Mouse (Mus musculus) cortical plate, adult 2 months (tissue): Measurements from ENCODE around the gene Tmco4. TPM values are rescaled to one million over a fixed set of nuclear protein-coding genes. Genes with fewer than 3 reads are reported as not detected.

Source experiments
- H3K27ac ChIP-seq: fragments of 200-500 bp; 2 replicates; pipeline ENCODE4 v1.5.1; 2012; ENCODE audit warnings: low read length, control low read depth, inconsistent platforms; ENCODE audit not compliant: insufficient read depth
- H3K4me1 ChIP-seq: fragments of 200-500 bp; 2 replicates; pipeline ENCODE4 v1.6.1; 2011; ENCODE audit warnings: low read length; ENCODE audit not compliant: control insufficient read depth, insufficient read depth
- H3K4me3 ChIP-seq: fragments of 200-500 bp; 2 replicates; pipeline ENCODE4 v1.5.1; 2011; ENCODE audit warnings: mild to moderate bottlenecking, low read length, control low read depth; ENCODE audit not compliant: insufficient read depth
- CTCF ChIP-seq: fragments of 200-500 bp; IDR thresholded peaks from 2 replicates; pipeline ENCODE4 v1.5.1; 2011; ENCODE audit warnings: mild to moderate bottlenecking, control low read depth, low read length; ENCODE audit not compliant: insufficient read depth; ENCODE audit errors: extremely low read depth
- POLR2A ChIP-seq: fragments of 200-500 bp; IDR thresholded peaks from 2 replicates; pipeline ENCODE4 v1.6.1; 2011; ENCODE audit warnings: mild to moderate bottlenecking, low read length, control low read depth; ENCODE audit not compliant: insufficient read depth; ENCODE audit errors: extremely low read depth
- polyA plus RNA-seq: library from polyadenylated mRNA; depleted of rRNA; stranded (reverse); fragments of >200 nt; gene quantifications from 2 replicates; pipeline ENCODE4 v1.2.3, GENCODE M21; 2012; rRNA removed

The Tmco4 gene
- polyA plus RNA-seq, 1 experiment: 3.4 TPM

- TF ChIP-seq CTCF (no peak), POLR2A (no peak)
- no peaks in the 10 kb centered on the region for H3K4me1 ChIP-seq
- H3K27ac ChIP-seq: no peak overlapping the region
- H3K4me3 ChIP-seq: peak overlapping the region; percentile 39
These were observed 119.0 kb downstream of the Tmco4 start for GRCm38 (mm10) chr4:139091478-139092355.

DNA sequence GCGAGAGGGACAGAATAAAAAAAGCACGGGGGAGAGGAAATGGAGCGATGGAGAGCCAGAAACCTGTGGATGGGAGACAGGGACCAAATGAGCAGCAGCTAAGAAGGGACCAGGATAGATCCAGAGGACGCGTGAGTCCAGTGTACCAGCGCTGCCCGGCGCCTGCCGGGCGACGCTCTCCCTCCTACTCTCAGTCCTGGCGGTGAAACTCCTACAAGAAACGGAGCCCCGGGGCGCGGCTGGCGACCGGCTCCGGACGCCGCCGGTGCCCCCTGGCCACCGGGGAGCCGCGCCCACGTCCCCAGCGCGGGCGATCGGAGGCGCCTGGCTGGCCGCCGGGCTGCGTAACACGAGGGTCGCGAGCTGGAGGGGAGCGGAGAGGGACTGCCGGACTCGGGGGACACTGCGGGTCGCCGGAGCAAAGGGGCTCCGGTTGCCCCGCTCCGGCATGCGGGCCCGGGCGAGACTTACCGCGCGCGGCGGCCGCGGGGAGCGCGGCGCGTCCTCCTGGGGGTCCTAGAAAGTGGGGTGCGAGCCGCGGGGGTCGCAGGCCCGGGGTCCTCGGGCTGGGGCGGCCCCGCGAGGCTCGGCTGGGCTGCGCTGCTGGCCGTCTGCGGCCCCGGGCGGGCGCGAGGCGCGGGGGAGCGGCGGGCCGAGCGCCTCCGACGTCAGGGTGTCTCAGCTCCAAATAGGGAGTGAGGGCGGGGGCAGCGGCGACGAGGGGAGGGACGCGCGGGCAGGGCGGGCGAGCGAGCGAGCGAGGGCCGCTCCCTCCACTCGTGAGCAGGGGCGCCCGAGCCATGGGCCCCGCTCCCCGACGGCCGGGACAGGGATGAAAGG, 119.9 kb downstream of the Tmco4 start, which contains the start of gene Nbl1:
Gene Nbl1 (minus strand): TSS at position 638 of the 840 bp plus-strand sequence.
- peak within 1 kb of the TSS; percentile 39 for H3K4me3 ChIP-seq
- H3K27ac ChIP-seq: 0 out of 2 replicates have a peak within 1 kb of the TSS, but pooled peaks have one; percentile 22
- TF ChIP-seq CTCF: no peak
- TF ChIP-seq POLR2A: no peak
- no peaks in the 10 kb centered on the region for H3K4me1 ChIP-seq

DNA sequence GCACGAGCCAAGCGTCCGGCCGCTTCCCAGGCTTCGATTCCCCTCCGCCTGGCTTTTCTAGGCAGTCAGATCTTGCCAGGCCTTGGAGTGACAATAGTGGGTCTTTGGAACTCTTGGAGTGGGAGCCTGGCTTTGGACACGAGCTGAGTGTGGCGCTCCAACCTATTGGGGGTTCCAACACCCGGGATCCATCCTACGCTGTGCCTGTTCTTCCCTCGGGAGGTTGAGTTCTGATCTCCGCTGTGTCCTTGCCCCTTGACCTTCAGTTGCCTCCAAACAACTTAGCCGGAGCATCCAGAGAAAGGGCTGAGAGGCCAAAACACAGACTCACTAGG, 120.5 kb downstream of the Tmco4 start:
- no peak for TF ChIP-seq CTCF
- no peaks in the 10 kb centered on the region for H3K4me1 ChIP-seq
- H3K27ac ChIP-seq: no peak overlapping the region
- 0 out of 2 replicates have a peak overlapping the region, but pooled peaks have one; percentile 39 for H3K4me3 ChIP-seq

GRCm38 (mm10) chr4:139095406-139095805, 122.7 kb downstream of the Tmco4 start:
- no peak overlapping the region for H3K27ac ChIP-seq
- no peaks in the 10 kb centered on the region for H3K4me1 ChIP-seq
- TF ChIP-seq CTCF (no peak), POLR2A (no peak)
- H3K4me3 ChIP-seq: no peak overlapping the region

DNA sequence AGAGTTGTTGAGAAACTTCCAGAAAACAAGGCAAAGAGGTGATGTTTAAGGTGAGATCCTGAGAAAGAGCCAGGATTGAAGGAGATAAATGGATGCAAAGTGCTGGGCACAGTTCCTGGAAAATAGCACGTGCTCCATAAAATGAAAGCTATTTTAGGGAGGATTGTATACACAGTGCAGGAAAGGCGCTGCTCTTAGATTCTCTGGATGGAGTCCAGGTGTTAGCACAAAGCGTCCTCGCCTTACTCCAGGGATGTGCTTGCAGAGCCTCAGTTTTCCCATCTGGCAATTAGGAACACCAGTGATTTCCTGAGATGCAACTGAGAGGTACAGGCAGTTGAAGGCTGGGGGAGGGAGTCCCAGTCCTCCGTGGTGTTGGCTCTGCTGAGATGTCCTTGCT, 123.5 kb downstream of the Tmco4 start:
- TF ChIP-seq CTCF (no peak), POLR2A (no peak)
- H3K4me1 ChIP-seq: no peaks in the 10 kb centered on the region
- no peak overlapping the region for H3K27ac ChIP-seq
- H3K4me3 ChIP-seq: no peak overlapping the region

DNA sequence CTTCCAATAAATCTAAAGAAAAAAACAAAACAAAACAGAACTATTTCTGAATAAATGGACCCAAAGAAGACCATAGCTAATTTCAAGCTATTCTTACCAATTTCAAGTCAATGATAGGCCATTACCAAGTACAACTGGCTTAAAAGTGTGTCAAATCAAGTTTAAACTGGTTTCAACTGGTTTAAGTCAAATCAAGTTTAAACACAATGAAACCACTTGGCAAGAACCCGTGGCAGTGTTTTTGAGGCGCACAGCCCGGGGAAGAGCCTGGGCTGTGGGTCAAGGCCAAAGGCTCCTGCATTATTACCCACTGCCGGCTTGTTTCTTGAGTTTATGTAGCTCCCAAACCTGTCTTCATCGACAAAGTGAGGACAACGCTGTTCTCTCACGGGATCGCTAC, 127.6 kb downstream of the Tmco4 start:
- H3K4me3 ChIP-seq: no peak overlapping the region
- H3K27ac ChIP-seq: no peak overlapping the region
- H3K4me1 ChIP-seq: no peaks in the 10 kb centered on the region
- no peak for TF ChIP-seq CTCF
- no peak for TF ChIP-seq POLR2A

DNA sequence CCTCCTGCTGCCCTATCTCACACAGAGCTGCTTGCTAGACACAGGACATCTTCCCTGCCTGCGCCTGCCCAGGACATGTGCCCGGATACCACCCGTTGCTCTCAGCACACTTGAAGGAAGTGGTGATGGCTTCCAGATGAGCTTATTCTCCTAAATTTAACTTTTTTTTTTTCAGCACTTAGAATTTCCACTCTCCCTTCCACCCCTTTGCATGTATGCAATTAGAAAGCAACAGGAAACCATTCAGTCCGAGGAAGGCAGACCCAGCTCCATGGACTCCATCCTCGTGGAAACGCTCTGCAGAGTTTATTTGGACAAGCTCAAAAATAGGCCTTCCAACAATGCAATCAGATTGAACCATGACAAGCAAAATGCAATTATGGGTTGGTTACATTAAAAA, 128.9 kb downstream of the Tmco4 start:
- Histone ChIP-seq H3K27ac (no peak overlapping the region), H3K4me1 (no peaks in the 10 kb centered on the region), H3K4me3 (no peak overlapping the region)
- TF ChIP-seq CTCF: no peak
- TF ChIP-seq POLR2A: no peak

DNA sequence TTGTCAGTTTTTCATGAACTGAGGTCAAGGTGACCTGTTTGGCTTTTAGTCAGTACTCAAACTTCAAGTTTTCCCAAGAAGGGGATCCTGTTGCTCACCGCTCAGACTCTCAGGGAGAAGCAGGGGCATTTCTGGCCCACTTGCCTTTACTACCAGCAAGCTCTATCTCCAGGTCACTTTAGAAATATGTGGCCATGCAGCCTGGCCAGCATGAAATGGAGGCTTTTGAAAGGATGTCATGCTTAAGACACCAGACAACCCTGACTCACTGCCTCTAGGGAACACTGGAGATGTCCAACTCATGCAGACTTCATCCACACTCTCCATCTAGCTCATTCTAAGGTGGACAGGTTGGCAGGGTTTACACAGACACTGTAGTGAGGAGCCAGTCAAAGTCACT, 132.8 kb downstream of the Tmco4 start:
- no peak overlapping the region for H3K4me3 ChIP-seq
- peaks cover 2% of the 10 kb centered on the region; the same call in 1 of the 2 replicates for H3K4me1 ChIP-seq
- no peak overlapping the region for H3K27ac ChIP-seq
- TF ChIP-seq CTCF: no peak
- TF ChIP-seq POLR2A: no peak

Other genes starting within 250 kb of the Tmco4 start
- 0.29 and 0.32 TPM in 2 replicates for gene Pla2g2c, start 248.1 kb upstream of the Tmco4 start, polyA plus RNA-seq
- gene Ubxn10, start 235.7 kb upstream of the Tmco4 start, polyA plus RNA-seq: 1.2 and 1.3 TPM in 2 replicates
- 0.06 and 0.76 TPM in 2 replicates for gene Pla2g2f, start 215.3 kb upstream of the Tmco4 start, polyA plus RNA-seq
- 0.19 and 0.28 TPM in 2 replicates for gene Pla2g2d, start 197.2 kb upstream of the Tmco4 start, polyA plus RNA-seq
- gene Pla2g5, start 109.4 kb upstream of the Tmco4 start, polyA plus RNA-seq: 2.9 and 4.2 TPM in 2 replicates
- gene Gm13030, start 98.9 kb upstream of the Tmco4 start, polyA plus RNA-seq: not detected in 2 replicates
- not detected in 2 replicates for gene Pla2g2e, start 94.9 kb upstream of the Tmco4 start, polyA plus RNA-seq
- gene Otud3, start 58.9 kb upstream of the Tmco4 start, polyA plus RNA-seq: 14.7 and 15.1 TPM in 2 replicates
- gene Rnf186, start 5.8 kb upstream of the Tmco4 start, polyA plus RNA-seq: not detected in 2 replicates
- gene Htr6, start 102.7 kb downstream of the Tmco4 start, polyA plus RNA-seq: 7.4 and 7.5 TPM in 2 replicates
- gene Nbl1, start 120.1 kb downstream of the Tmco4 start, polyA plus RNA-seq: 81.1 and 82.4 TPM in 2 replicates
- gene Minos1, start 158.2 kb downstream of the Tmco4 start, polyA plus RNA-seq: 180 and 195 TPM in 2 replicates
- 229 and 234 TPM in 2 replicates for gene Capzb, start 220.0 kb downstream of the Tmco4 start, polyA plus RNA-seq